Mouse (Mus musculus): Measurements from ENCODE around the gene Zswim4. TPM values are rescaled to one million over a fixed set of nuclear protein-coding genes. Genes with fewer than 3 reads are reported as not detected.

Gene Zswim4
- polyA plus RNA-seq, 1 experiment from 2014 or later: 9.0 TPM

- H3K27me3 ChIP-seq (replicated peaks): no peaks in the 10 kb centered on the region
- H3K4me2 ChIP-seq (replicated peaks): no peak overlapping the region
- peaks cover 33% of the 10 kb centered on the region for H3K4me1 ChIP-seq (replicated peaks)
- no peak overlapping the region for H3K27ac ChIP-seq
- no peak overlapping the region for H3K4me3 ChIP-seq (replicated peaks)
- H3K9ac ChIP-seq: no peak overlapping the region
- WGBS: 65% methylated on average over 3 of the region's 3 CpGs
- no peaks in the 10 kb centered on the region for H3K36me3 ChIP-seq
- ATAC-seq: no peak
- no peaks in the 10 kb centered on the region for H3K9me3 ChIP-seq
These were observed 42.6 kb downstream of the Zswim4 start for GRCm38 (mm10) chr8:84194224-84194743.

- Histone ChIP-seq H3K9me3 (no peaks in the 10 kb centered on the region), H3K4me3 (replicated peaks) (no peak overlapping the region), H3K4me2 (replicated peaks) (no peak overlapping the region), H3K4me1 (replicated peaks) (peaks cover 27% of the 10 kb centered on the region), H3K27me3 (replicated peaks) (no peaks in the 10 kb centered on the region), H3K9ac (no peak overlapping the region), H3K36me3 (no peaks in the 10 kb centered on the region), H3K27ac (no peak overlapping the region)
- no peak for ATAC-seq
- 82% methylated on average over 5 of the region's 5 CpGs for WGBS
These were observed 43.3 kb downstream of the Zswim4 start for GRCm38 (mm10) chr8:84193566-84193965.

- Histone ChIP-seq H3K4me2 (replicated peaks) (no peak overlapping the region), H3K9ac (no peak overlapping the region), H3K27ac (no peak overlapping the region), H3K36me3 (no peaks in the 10 kb centered on the region), H3K9me3 (no peaks in the 10 kb centered on the region), H3K4me3 (replicated peaks) (no peak overlapping the region), H3K4me1 (replicated peaks) (peaks cover 23% of the 10 kb centered on the region), H3K27me3 (replicated peaks) (no peaks in the 10 kb centered on the region)
- ATAC-seq: no peak
- WGBS: 74% methylated on average over 4 of the region's 4 CpGs
These were observed 43.7 kb downstream of the Zswim4 start for GRCm38 (mm10) chr8:84193161-84193560.

GRCm38 (mm10) chr8:84192555-84192954 is 44.3 kb downstream of the Zswim4 start:
- H3K9ac ChIP-seq: peak overlapping the region; percentile 36; the same call in 1 of the 2 replicates
- H3K4me3 ChIP-seq (replicated peaks): peak overlapping the region; percentile 23
- WGBS: 4% methylated on average over 33 of the region's 33 CpGs
- peak overlapping the region; percentile 86 for H3K27ac ChIP-seq
- peak overlapping the region; percentile 65 for H3K4me2 ChIP-seq (replicated peaks)
- H3K27me3 ChIP-seq (replicated peaks): no peaks in the 10 kb centered on the region
- peak; percentile 80 for ATAC-seq
- H3K36me3 ChIP-seq: no peaks in the 10 kb centered on the region
- H3K4me1 ChIP-seq (replicated peaks): peaks cover 17% of the 10 kb centered on the region
- no peaks in the 10 kb centered on the region for H3K9me3 ChIP-seq

GRCm38 (mm10) chr8:84192023-84192422 is 44.8 kb downstream of the Zswim4 start:
- ATAC-seq: peak; percentile 88
- H3K4me1 ChIP-seq (replicated peaks): peaks cover 17% of the 10 kb centered on the region
- H3K27me3 ChIP-seq (replicated peaks): no peaks in the 10 kb centered on the region
- WGBS: 26% methylated on average over 13 of the region's 13 CpGs
- H3K4me3 ChIP-seq (replicated peaks): peak overlapping the region; percentile 23
- peak overlapping the region; percentile 65 for H3K4me2 ChIP-seq (replicated peaks)
- H3K27ac ChIP-seq: peak overlapping the region; percentile 86
- H3K9me3 ChIP-seq: no peaks in the 10 kb centered on the region
- peak overlapping the region; percentile 36 for H3K9ac ChIP-seq
- H3K36me3 ChIP-seq: no peaks in the 10 kb centered on the region

GRCm38 (mm10) chr8:84190191-84190867 is 46.5 kb downstream of the Zswim4 start:
- H3K9me3 ChIP-seq: no peaks in the 10 kb centered on the region
- ATAC-seq: no peak
- H3K4me3 ChIP-seq (replicated peaks): no peak overlapping the region
- no peak overlapping the region for H3K9ac ChIP-seq
- no peak overlapping the region for H3K4me2 ChIP-seq (replicated peaks)
- no peaks in the 10 kb centered on the region for H3K36me3 ChIP-seq
- WGBS: 88% methylated on average over 7 of the region's 7 CpGs
- peaks cover 20% of the 10 kb centered on the region for H3K4me1 ChIP-seq (replicated peaks)
- no peaks in the 10 kb centered on the region for H3K27me3 ChIP-seq (replicated peaks)
- no peak overlapping the region for H3K27ac ChIP-seq

- H3K27me3 ChIP-seq (replicated peaks): no peaks in the 10 kb centered on the region
- no peaks in the 10 kb centered on the region for H3K36me3 ChIP-seq
- H3K4me2 ChIP-seq (replicated peaks): no peak overlapping the region
- peak overlapping the region; percentile 11; the same call in 1 of the 2 replicates for H3K9ac ChIP-seq
- no peaks in the 10 kb centered on the region for H3K9me3 ChIP-seq
- H3K4me1 ChIP-seq (replicated peaks): peaks cover 22% of the 10 kb centered on the region
- 57% methylated on average over 4 of the region's 4 CpGs for WGBS
- no peak overlapping the region for H3K27ac ChIP-seq
- no peak for ATAC-seq
- no peak overlapping the region for H3K4me3 ChIP-seq (replicated peaks)
These were observed 47.3 kb downstream of the Zswim4 start for GRCm38 (mm10) chr8:84189603-84190002.

GRCm38 (mm10) chr8:84188671-84189070 is 48.2 kb downstream of the Zswim4 start:
- peaks cover 27% of the 10 kb centered on the region for H3K4me1 ChIP-seq (replicated peaks)
- no peak for ATAC-seq
- no peak overlapping the region for H3K4me3 ChIP-seq (replicated peaks)
- H3K4me2 ChIP-seq (replicated peaks): no peak overlapping the region
- H3K9ac ChIP-seq: no peak overlapping the region
- no peaks in the 10 kb centered on the region for H3K27me3 ChIP-seq (replicated peaks)
- H3K27ac ChIP-seq: no peak overlapping the region
- WGBS: 67% methylated on average over 10 of the region's 10 CpGs
- H3K9me3 ChIP-seq: no peaks in the 10 kb centered on the region
- H3K36me3 ChIP-seq: no peaks in the 10 kb centered on the region

- peaks cover 28% of the 10 kb centered on the region for H3K4me1 ChIP-seq (replicated peaks)
- peak overlapping the region; percentile 29 for H3K4me3 ChIP-seq (replicated peaks)
- H3K27me3 ChIP-seq (replicated peaks): no peaks in the 10 kb centered on the region
- no peaks in the 10 kb centered on the region for H3K9me3 ChIP-seq
- no peak for ATAC-seq
- H3K36me3 ChIP-seq: no peaks in the 10 kb centered on the region
- 6% methylated on average over 21 of the region's 21 CpGs for WGBS
- peak overlapping the region; percentile 56; the same call in 1 of the 2 replicates for H3K27ac ChIP-seq
- H3K4me2 ChIP-seq (replicated peaks): peak overlapping the region; percentile 86
- H3K9ac ChIP-seq: peak overlapping the region; percentile 44
These were observed 49.6 kb downstream of the Zswim4 start for GRCm38 (mm10) chr8:84187065-84187755.

GRCm38 (mm10) chr8:84186547-84186946 is 50.3 kb downstream of the Zswim4 start:
- H3K27me3 ChIP-seq (replicated peaks): no peaks in the 10 kb centered on the region
- H3K27ac ChIP-seq: peak overlapping the region; percentile 56; the same call in 1 of the 2 replicates
- peaks cover 21% of the 10 kb centered on the region for H3K4me1 ChIP-seq (replicated peaks)
- H3K9ac ChIP-seq: peak overlapping the region; percentile 44
- no peaks in the 10 kb centered on the region for H3K9me3 ChIP-seq
- peak overlapping the region; percentile 29 for H3K4me3 ChIP-seq (replicated peaks)
- no peaks in the 10 kb centered on the region for H3K36me3 ChIP-seq
- peak; percentile 37 for ATAC-seq
- WGBS: under 1% methylated on average over 12 of the region's 12 CpGs
- peak overlapping the region; percentile 86 for H3K4me2 ChIP-seq (replicated peaks)

GRCm38 (mm10) chr8:84185117-84185516 is 51.7 kb downstream of the Zswim4 start, which contains the start of gene Nanos3:
Nanos3 (minus strand) TSS chr8:84185217.
- Histone ChIP-seq H3K36me3 (no peaks in the 10 kb centered on the region), H3K4me1 (replicated peaks) (peaks cover 28% of the 10 kb centered on the region), H3K4me3 (replicated peaks) (peak within 1 kb of the TSS; percentile 80), H3K27ac (peak within 1 kb of the TSS; percentile 76; the same call in 1 of the 2 replicates), H3K9me3 (no peaks in the 10 kb centered on the region), H3K27me3 (replicated peaks) (no peaks in the 10 kb centered on the region), H3K9ac (peak within 1 kb of the TSS; percentile 87), H3K4me2 (replicated peaks) (peak within 1 kb of the TSS; percentile 93)
- WGBS: 97% methylated on average over 7 of the region's 7 CpGs
- ATAC-seq: no peak

Data from intestine, embryonic 15.5 days (tissue).